Mouse (Mus musculus) ES-E14 (cell line): ENCODE results near the gene Isca1. TPM values are rescaled to one million over a fixed set of nuclear protein-coding genes. Genes with fewer than 3 reads are reported as not detected.
"Not testable (repeated sequence)": the region's sequence is repeated elsewhere in the genome, so short reads cannot be mapped to it uniquely, and the experiment has no call there.

Source experiments
- DNase-seq: peaks from one replicate; pipeline ENCODE4 v3.0.0-alpha.2; 2013; ENCODE audit warnings: low read depth, low spot score
- H3K27ac ChIP-seq: 2 replicates; pipeline ENCODE4 v1.5.1; 2012; ENCODE audit warnings: low read depth, mild to moderate bottlenecking, low read length, moderate library complexity, mixed read lengths; ENCODE audit not compliant: poor library complexity, insufficient read depth, severe bottlenecking
- H3K36me3 ChIP-seq: 2 replicates; pipeline ENCODE4 v1.6.1; 2012; ENCODE audit warnings: mild to moderate bottlenecking, low read length, moderate library complexity, mixed read lengths; ENCODE audit not compliant: control insufficient read depth, poor library complexity, insufficient read depth, severe bottlenecking
- H3K4me1 ChIP-seq, 2 experiments: fragments of 150-350 bp in 1 of 2; sonication (generic) in 1 of 2; 2 replicates each; pipeline ENCODE4 v1.6.1; 2012; ENCODE audit warnings: low read length in 2 of 2, mild to moderate bottlenecking in 1 of 2, mixed read lengths in 1 of 2; ENCODE audit not compliant: control insufficient read depth in 2 of 2, insufficient read depth in 2 of 2, poor library complexity in 1 of 2
- H3K4me3 ChIP-seq, 2 experiments: fragments of 150-350 bp in 1 of 2; sonication (generic) in 1 of 2; 2 replicates each; pipeline ENCODE4 v1.5.1; 2012; ENCODE audit warnings: low read length in 2 of 2, low read depth in 1 of 2, mild to moderate bottlenecking in 1 of 2, mixed read lengths in 1 of 2; ENCODE audit not compliant: insufficient read depth in 1 of 2, poor library complexity in 1 of 2, severe bottlenecking in 1 of 2
- H3K9ac ChIP-seq: 2 replicates; pipeline ENCODE4 v1.6.1; 2012; ENCODE audit warnings: low read depth, mild to moderate bottlenecking, low read length, mixed read lengths; ENCODE audit not compliant: poor library complexity, insufficient read depth, severe bottlenecking
- H3K9me3 ChIP-seq: fragments of 150-350 bp; sonication (generic); 2 replicates; pipeline ENCODE4 v1.6.1; 2012; ENCODE audit warnings: low read depth, mild to moderate bottlenecking, low read length; ENCODE audit not compliant: control insufficient read depth, insufficient read depth
- CHD2 ChIP-seq: IDR thresholded peaks from 2 replicates; pipeline ENCODE4 v1.6.1; 2014; ENCODE audit warnings: mild to moderate bottlenecking, low read depth, low read length, inconsistent platforms
- HCFC1 ChIP-seq: IDR thresholded peaks from 2 replicates; pipeline ENCODE4 v1.6.1; 2012; ENCODE audit warnings: low read length, inconsistent platforms, borderline replicate concordance; ENCODE audit not compliant: insufficient read depth
- MAFK ChIP-seq: IDR thresholded peaks from 2 replicates; pipeline ENCODE4 v1.6.1; 2014; ENCODE audit warnings: mild to moderate bottlenecking, low read depth, low read length, inconsistent platforms; ENCODE audit not compliant: insufficient read depth
- ZC3H11A ChIP-seq: IDR thresholded peaks from 2 replicates; pipeline ENCODE4 v1.6.1; 2012; ENCODE audit warnings: low read depth, mild to moderate bottlenecking, inconsistent platforms, low read length, borderline replicate concordance
- ZNF384 ChIP-seq: IDR thresholded peaks from 2 replicates; pipeline ENCODE4 v1.6.1; 2012; ENCODE audit warnings: low read depth, low read length, inconsistent platforms
- in situ Hi-C, 2 experiments: fragments of 600-800 bp; cut with MboI; formaldehyde crosslinking; loops; one replicate each; pipeline ENCODE4 v1.15.1; 2025; ENCODE audit warnings: low sequenced_read_pairs in 2 of 2, inconsistent platforms in 1 of 2; ENCODE audit not compliant: unreplicated experiment in 2 of 2
- total RNA-seq: library from RNA; depleted of rRNA; stranded (reverse); fragments of 300-350 nt; gene quantifications from 2 replicates; pipeline ENCODE4 v1.2.3, GENCODE M21; 2012

Isca1 gene
- total RNA-seq, 1 experiment: 21.7 TPM

- Histone ChIP-seq H3K9ac (no peak overlapping the region), H3K27ac (no peak overlapping the region), H3K36me3 (no peaks in the 10 kb centered on the region), H3K9me3 (no peaks in the 10 kb centered on the region), H3K4me1 (peaks cover 4 to 17% of the 10 kb centered on the region in 2 experiments; a peak in 3 of 4 replicates), H3K4me3 (no peak overlapping the region)
- in situ Hi-C loops: no loop called here
- TF ChIP-seq ZC3H11A (no peak), ZNF384 (no peak), HCFC1 (no peak), CHD2 (no peak), MAFK (no peak)
- no peak for DNase-seq
These were observed 35.7 kb downstream of the Isca1 start for GRCm38 (mm10) chr13:59733936-59734335.

- H3K9me3 ChIP-seq: no peaks in the 10 kb centered on the region
- H3K27ac ChIP-seq: no peak within 1 kb of the TSS
- H3K9ac ChIP-seq: no peak within 1 kb of the TSS
- in situ Hi-C loops: no loop called here
- H3K4me3 ChIP-seq: no peak within 1 kb of the TSS
- H3K4me1 ChIP-seq: peaks cover 8 to 20% of the 10 kb centered on the region in 2 experiments; a peak in 3 of 4 replicates
- DNase-seq: no peak
- no peak for TF ChIP-seq ZNF384
- TF ChIP-seq HCFC1: no peak
- TF ChIP-seq CHD2: no peak
- no peak for TF ChIP-seq ZC3H11A
- TF ChIP-seq MAFK: no peak
- no peaks in the 10 kb centered on the region for H3K36me3 ChIP-seq
These were observed 38.0 kb downstream of the Isca1 start, which contains the start of gene Spata31d1d for GRCm38 (mm10) chr13:59731652-59732051. TSS of gene Spata31d1d (minus strand) at chr13:59731752.

- TF ChIP-seq CHD2 (no peak), ZC3H11A (peak; percentile 94; the same call in 1 of the 2 replicates)
- Histone ChIP-seq H3K36me3 (no peaks in the 10 kb centered on the region), H3K4me1 (peaks cover 7 to 17% of the 10 kb centered on the region in 2 experiments; a peak in 2 of 4 replicates), H3K9ac (no peak overlapping the region), H3K4me3 (peak overlapping the region in 1 of 2 experiments; percentile 18; a peak in 1 of 4 replicates), H3K9me3 (no peaks in the 10 kb centered on the region), H3K27ac (no peak overlapping the region)
- in situ Hi-C loops: no loop called here
- DNase-seq: peak; percentile 76
These were observed 41.1 kb downstream of the Isca1 start for GRCm38 (mm10) chr13:59728378-59729093.

GRCm38 (mm10) chr13:59726139-59726867, 43.3 kb downstream of the Isca1 start:
- Histone ChIP-seq H3K9me3 (no peaks in the 10 kb centered on the region), H3K4me1 (peaks cover 7 to 16% of the 10 kb centered on the region in 2 experiments; a peak in 2 of 4 replicates), H3K9ac (peak overlapping the region; percentile 66; the same call in 1 of the 2 replicates), H3K4me3 (peak overlapping the region; percentile 30 to 53), H3K27ac (no peak overlapping the region), H3K36me3 (no peaks in the 10 kb centered on the region)
- TF ChIP-seq HCFC1 (no peak), CHD2 (no peak), ZC3H11A (no peak), ZNF384 (no peak), MAFK (no peak)
- DNase-seq: no peak
- in situ Hi-C loops: no loop called here

- DNase-seq, H3K36me3 ChIP-seq, H3K4me3 ChIP-seq, H3K9me3 ChIP-seq, H3K9ac ChIP-seq, H3K27ac ChIP-seq, in situ Hi-C loops: not testable (repeated sequence)
- peaks cover 4 to 10% of the 10 kb centered on the region in 2 experiments; a peak in 2 of 4 replicates for H3K4me1 ChIP-seq
These were observed 47.5 kb downstream of the Isca1 start for GRCm38 (mm10) chr13:59722089-59722488.
